Mouse (Mus musculus) spleen, adult 2 months (tissue): Measurements from ENCODE around the gene Efna4.

ENCODE experiments used
- CTCF ChIP-seq: fragments of 200-500 bp; IDR thresholded peaks from 2 replicates; pipeline ENCODE4 v1.5.1; 2011; ENCODE audit warnings: mild to moderate bottlenecking, inconsistent platforms; ENCODE audit not compliant: insufficient read depth, insufficient read length, insufficient replicate concordance; ENCODE audit errors: extremely low read depth
- POLR2A ChIP-seq: fragments of 200-500 bp; IDR thresholded peaks from 2 replicates; pipeline ENCODE4 v1.6.1; 2011; ENCODE audit warnings: low read depth, low read length, inconsistent platforms

DNA sequence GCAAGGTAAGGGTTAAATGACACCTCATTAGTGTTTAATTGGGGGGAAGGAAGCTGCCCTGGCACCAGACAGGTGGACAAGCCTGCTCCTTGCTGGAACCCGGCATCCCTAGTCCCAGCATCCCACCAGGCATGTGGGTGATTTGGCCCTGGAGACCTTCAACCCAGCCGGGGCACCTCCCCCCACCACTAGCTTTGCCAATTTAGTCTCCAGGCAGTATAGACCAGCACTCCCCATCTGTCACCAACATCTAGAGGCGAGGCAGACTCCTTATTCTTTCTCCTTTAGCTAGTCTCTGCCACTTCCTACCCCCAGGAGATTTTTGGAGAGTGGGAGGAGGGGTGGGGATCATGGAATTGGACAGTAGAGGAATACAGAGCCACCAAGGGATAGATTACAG, 7.5 kb downstream of the Efna4 start:
- no peak for TF ChIP-seq CTCF
- no peak for TF ChIP-seq POLR2A
